Mouse (Mus musculus) liver, embryonic 16.5 days (tissue): ENCODE data around the gene Masp2. TPM values are rescaled to one million over a fixed set of nuclear protein-coding genes. Genes with fewer than 3 reads are reported as not detected.
A peak's percentile ranks its signal among the peaks of the same experiment; 100 is the strongest.

Experiments
- ATAC-seq: fragments of 200-750 bp; cut with Nextera tagmentation; 2 replicates; pipeline ENCODE4 v1.8.0; 2017; ENCODE audit warnings: low read depth, mild to moderate bottlenecking, moderate number of reproducible peaks, moderate library complexity
- H3K27ac ChIP-seq: fragments of 300-500 bp; sonication (generic); 2 replicates; pipeline ENCODE4 v1.5.1; 2014; ENCODE audit warnings: mild to moderate bottlenecking, low read length
- H3K27me3 ChIP-seq: fragments of 300-500 bp; sonication (generic); 2 replicates; pipeline ENCODE4 v1.6.1; 2014; ENCODE audit warnings: low read depth, low read length, mixed read lengths; ENCODE audit not compliant: control insufficient read depth, insufficient read depth
- H3K36me3 ChIP-seq: fragments of 300-500 bp; sonication (generic); 2 replicates; pipeline ENCODE4 v1.6.1; 2014; ENCODE audit warnings: mild to moderate bottlenecking; ENCODE audit not compliant: control insufficient read depth, insufficient read depth
- H3K4me1 ChIP-seq: fragments of 300-500 bp; sonication (generic); 2 replicates; pipeline ENCODE4 v1.6.1; 2014; ENCODE audit warnings: low read depth, low read length, mixed read lengths; ENCODE audit not compliant: control insufficient read depth
- H3K4me2 ChIP-seq: fragments of 300-500 bp; sonication (generic); 2 replicates; pipeline ENCODE4 v1.6.1; 2014; ENCODE audit warnings: low read depth, low read length, mixed read lengths
- H3K4me3 ChIP-seq: fragments of 300-500 bp; sonication (generic); 2 replicates; pipeline ENCODE4 v1.5.1; 2014; ENCODE audit warnings: low read depth, mild to moderate bottlenecking, low read length
- H3K9ac ChIP-seq: fragments of 300-500 bp; sonication (generic); 2 replicates; pipeline ENCODE4 v1.6.1; 2014; ENCODE audit warnings: low read depth, low read length
- H3K9me3 ChIP-seq: fragments of 300-500 bp; sonication (generic); replicated peaks from 2 replicates; pipeline ENCODE4 v1.6.1; 2016; ENCODE audit warnings: low read length; ENCODE audit not compliant: control insufficient read depth
- WGBS: fragments of 180-500 bp; shearing (Covaris S2); extraction: QIAGEN DNeasy Blood & Tissue Kit; methylation state at CpG from one replicate; pipeline ENCODE4 v1.1.7; 2014; ENCODE audit not compliant: insufficient replicate concordance; 5-methylcytosine and 5-hydroxymethylcytosine counted together
- polyA plus RNA-seq: library from polyadenylated mRNA; unstranded; fragments of >200 nt; fragmentation: Nextera tagmentation; extraction: Ambion mirVana; gene quantifications from 2 replicates; pipeline ENCODE4 v1.2.1, GENCODE M21; 2015

The Masp2 gene
- polyA plus RNA-seq, 1 experiment from 2014 or later, result 65.9 TPM

DNA sequence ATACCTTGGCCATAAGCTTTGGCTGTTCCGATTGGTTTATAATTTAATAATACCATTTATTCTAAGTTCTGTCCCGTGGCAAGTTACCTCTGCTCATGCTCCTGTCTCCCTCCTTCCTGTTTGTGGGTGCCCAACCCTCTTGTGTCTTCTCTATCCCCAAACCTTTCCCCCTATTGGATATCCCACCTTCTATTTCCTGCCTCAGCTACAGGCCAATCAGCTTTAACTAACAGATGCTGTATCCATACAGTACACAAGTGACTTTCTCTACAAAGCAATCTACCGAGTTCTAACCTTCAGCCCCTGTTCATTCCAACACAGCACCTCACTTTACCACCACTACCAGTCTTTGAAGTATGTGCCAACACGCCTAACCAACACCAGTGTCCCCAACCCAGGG is 21.3 kb downstream of the Masp2 start:
- Histone ChIP-seq H3K27me3 (no peaks in the 10 kb centered on the region), H3K9ac (no peak overlapping the region), H3K27ac (no peak overlapping the region), H3K4me1 (peaks cover 16% of the 10 kb centered on the region), H3K9me3 (no peaks in the 10 kb centered on the region), H3K4me2 (no peak overlapping the region), H3K4me3 (no peak overlapping the region), H3K36me3 (peaks cover 60% of the 10 kb centered on the region)
- WGBS, result 73% methylated on average over 4 of the region's 4 CpGs
- no peak for ATAC-seq

DNA sequence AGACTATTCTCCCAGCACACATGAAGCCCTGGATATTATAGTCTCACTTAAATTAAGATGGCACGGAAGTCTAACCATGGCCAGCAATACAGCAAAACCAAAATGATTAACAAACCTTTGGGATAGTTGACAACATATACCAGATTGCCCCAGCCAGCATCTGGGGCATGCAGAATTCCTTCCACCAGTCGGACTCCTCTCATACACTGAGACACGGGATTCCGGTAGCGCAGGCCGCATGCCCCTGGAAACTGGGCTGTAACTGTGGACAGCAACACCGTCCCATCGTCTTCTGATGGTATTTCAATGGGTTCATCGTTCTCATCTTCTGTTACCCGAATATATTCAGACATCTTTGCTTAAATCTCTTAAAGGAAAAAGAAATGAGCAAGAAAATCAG is 22.7 kb downstream of the Masp2 start:
- WGBS, result 80% methylated on average over 10 of the region's 10 CpGs
- no peak for ATAC-seq
- Histone ChIP-seq H3K27me3 (no peaks in the 10 kb centered on the region), H3K4me3 (peak overlapping the region; percentile 99), H3K9ac (peak overlapping the region; percentile 25; the same call in 1 of the 2 replicates), H3K4me2 (peak overlapping the region; percentile 77), H3K4me1 (peaks cover 16% of the 10 kb centered on the region), H3K9me3 (no peaks in the 10 kb centered on the region), H3K36me3 (peaks cover 46% of the 10 kb centered on the region), H3K27ac (no peak overlapping the region)

DNA sequence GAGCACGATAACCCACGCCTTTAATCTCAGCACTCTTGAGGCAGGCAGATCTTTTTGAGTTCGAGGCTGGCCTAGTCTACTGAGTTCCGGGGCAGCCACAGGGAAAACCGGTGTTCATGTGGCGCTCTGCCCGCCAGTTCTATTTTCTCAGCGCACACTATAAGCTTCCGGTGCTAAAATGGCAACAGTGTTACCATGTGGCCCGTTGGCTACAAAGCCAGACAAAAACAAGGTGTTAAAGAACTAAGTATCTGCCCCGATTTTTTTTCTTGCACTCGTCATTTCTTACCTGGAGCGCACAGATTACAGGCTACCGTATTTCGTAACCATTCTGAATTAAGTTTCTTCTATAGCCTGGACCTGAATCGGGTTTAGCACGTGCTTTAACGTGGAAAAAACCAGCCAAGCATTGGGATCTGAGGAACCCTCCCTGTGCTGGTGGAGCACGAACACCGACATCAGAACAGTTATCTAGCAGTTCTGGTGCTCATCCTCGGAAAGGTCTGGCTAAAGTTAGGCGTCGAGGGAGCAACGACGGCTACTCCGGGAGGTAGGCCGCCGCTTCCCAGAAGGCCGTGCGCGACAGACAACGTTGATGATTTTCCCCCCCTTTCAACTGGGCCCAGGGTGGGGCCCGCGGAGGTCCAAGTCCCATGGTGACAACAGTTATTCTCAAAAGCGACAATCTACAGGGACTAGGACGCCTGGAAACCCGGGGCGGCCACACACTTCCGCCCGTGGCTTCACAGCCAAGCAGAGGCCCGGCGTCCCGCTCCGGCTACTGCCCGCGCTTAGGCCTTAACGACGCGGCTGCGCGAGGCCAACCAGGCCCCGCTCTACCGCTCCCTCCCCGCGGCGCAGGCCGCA is 23.6 kb downstream of the Masp2 start:
- ATAC-seq, result peak; percentile 56
- Histone ChIP-seq H3K27me3 (no peaks in the 10 kb centered on the region), H3K27ac (peak overlapping the region; percentile 93), H3K4me1 (peaks cover 16% of the 10 kb centered on the region), H3K9me3 (no peaks in the 10 kb centered on the region), H3K4me2 (peak overlapping the region; percentile 77), H3K9ac (peak overlapping the region; percentile 98), H3K4me3 (peak overlapping the region; percentile 99), H3K36me3 (peaks cover 39% of the 10 kb centered on the region)
- under 1% methylated on average over 57 of the region's 57 CpGs for WGBS

DNA sequence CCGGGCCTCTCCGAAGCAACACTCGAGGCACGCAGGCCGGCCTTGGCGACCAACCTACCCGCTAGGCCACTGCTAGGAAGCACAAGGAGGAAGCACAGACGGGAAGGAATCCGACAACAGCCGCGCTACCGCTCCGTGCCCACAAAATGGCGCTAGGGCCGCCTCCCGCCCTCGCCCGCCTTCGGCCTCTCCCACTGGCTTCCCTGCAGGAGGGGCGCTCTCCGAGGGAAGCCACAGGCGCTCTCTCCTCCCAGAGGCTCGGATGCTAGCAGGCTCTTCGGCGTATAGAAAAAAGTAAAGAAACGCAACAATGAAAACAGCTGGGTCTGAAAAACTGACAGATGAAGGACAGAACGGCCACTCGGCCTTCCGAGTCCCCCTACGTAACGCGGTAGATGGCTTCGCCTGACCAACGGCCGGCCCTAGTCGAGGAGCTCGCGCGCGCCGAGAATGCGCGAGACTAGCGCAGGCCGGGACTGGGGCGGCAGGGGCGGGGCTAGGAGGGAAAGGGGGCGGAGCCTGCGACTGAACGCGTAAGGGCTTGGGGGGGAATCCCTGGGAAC is 24.4 kb downstream of the Masp2 start, which contains the start of gene Tardbp:
TSS of gene Tardbp (minus strand) at position 397 of the 563 bp plus-strand sequence.
- H3K4me1 ChIP-seq, result peaks cover 15% of the 10 kb centered on the region
- peaks cover 32% of the 10 kb centered on the region for H3K36me3 ChIP-seq
- peak within 1 kb of the TSS; percentile 99 for H3K4me3 ChIP-seq
- under 1% methylated on average over 51 of the region's 51 CpGs for WGBS
- H3K9ac ChIP-seq, result peak within 1 kb of the TSS; percentile 98
- H3K9me3 ChIP-seq, result no peaks in the 10 kb centered on the region
- peak within 1 kb of the TSS; percentile 77 for H3K4me2 ChIP-seq
- H3K27ac ChIP-seq, result peak within 1 kb of the TSS; percentile 93
- H3K27me3 ChIP-seq, result no peaks in the 10 kb centered on the region
- peak; percentile 96 for ATAC-seq

DNA sequence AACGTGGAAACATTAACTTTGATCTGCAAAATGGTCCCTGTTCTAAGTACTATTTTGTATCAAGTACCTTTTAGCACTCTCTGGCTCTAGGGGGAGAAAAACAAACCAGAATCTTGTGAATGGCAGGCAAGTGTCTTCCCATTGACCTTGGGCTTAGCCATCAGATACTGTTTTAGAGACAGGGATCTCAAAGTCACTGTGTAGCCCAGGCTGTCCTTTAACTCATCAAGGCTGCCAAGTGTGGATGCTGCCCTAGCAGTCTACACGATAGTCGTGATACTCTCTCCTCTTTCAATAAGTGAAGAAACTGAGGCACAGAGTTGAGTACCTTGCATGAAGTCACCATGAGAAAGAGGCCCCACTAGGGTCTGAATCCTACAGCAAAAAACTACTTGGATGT is 24.9 kb downstream of the Masp2 start:
- Histone ChIP-seq H3K9ac (no peak overlapping the region), H3K4me1 (peaks cover 13% of the 10 kb centered on the region), H3K4me2 (peak overlapping the region; percentile 77), H3K27me3 (no peaks in the 10 kb centered on the region), H3K4me3 (peak overlapping the region; percentile 99), H3K27ac (no peak overlapping the region), H3K9me3 (no peaks in the 10 kb centered on the region), H3K36me3 (peaks cover 26% of the 10 kb centered on the region)
- ATAC-seq, result no peak
- 55% methylated on average over 3 of the region's 3 CpGs for WGBS

DNA sequence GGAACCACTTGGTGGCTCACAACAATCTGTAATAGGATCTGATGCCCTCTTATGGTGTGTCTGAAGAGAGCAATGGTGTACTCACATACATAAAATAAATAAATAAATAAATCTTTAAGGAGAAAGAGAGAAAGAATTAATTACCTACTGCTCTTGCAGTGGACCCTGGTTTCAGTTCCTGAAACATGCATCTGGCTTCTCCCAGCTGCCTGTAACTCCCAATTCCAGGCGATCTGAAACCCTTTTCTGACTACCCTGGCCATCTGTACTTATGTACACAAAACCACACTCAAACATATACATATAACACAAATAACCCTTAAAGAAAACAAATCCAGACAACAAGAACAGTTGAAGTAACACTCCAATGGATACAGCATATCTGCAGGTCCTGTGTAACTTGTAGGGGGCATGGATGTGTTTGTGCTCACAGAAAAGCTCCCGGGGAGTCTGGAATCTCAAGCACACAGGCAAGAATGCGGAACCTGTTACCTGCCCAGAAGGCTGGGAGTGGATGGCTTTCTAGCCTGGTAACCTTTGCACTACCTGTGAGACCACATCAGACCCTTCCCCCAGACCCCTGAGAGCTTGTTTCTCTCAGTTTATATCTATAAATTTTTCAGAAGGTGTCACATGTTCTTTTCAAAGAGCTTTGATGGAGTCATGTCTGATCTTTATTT is 29.8 kb downstream of the Masp2 start:
- no peaks in the 10 kb centered on the region for H3K36me3 ChIP-seq
- H3K27ac ChIP-seq, result no peak overlapping the region
- no peak for ATAC-seq
- H3K9ac ChIP-seq, result no peak overlapping the region
- no peak overlapping the region for H3K4me2 ChIP-seq
- no peaks in the 10 kb centered on the region for H3K27me3 ChIP-seq
- no peak overlapping the region for H3K4me3 ChIP-seq
- no peaks in the 10 kb centered on the region for H3K9me3 ChIP-seq
- 71% methylated on average over 3 of the region's 3 CpGs for WGBS
- no peaks in the 10 kb centered on the region; the same call in 1 of the 2 replicates for H3K4me1 ChIP-seq

DNA sequence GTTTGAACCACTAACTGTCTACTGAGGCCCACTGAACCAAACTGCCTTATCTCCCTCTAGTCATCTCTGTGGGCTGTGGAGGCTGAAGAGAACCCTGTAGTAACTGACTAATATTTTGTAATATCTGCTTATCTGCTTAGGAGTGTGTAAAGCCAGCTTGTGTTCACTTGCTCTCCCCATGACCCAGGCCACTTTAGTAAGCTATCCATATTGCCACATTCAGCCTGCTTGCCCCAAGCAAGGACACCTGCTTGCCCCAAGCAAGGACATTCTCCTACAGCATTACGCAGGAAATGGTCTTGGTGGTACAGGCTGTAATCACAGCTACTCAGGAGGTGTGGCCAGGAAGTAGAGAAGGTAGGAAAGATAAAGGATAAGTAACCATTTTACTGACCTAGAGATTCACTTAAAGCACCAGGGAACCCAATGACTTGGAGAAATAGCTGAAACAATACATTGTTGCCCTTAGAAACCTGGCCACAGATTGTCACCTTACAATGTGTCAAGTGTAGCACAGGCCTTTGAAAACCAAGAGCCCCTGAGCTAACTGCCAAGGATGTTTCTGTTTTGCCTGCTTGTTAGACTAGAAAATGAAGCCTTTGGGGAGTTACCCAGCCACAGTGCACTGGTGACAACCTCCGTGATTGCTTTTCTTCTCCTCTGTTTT is 31.2 kb downstream of the Masp2 start:
- peak; percentile 51; the same call in 1 of the 2 replicates for ATAC-seq
- no peak overlapping the region for H3K9ac ChIP-seq

DNA sequence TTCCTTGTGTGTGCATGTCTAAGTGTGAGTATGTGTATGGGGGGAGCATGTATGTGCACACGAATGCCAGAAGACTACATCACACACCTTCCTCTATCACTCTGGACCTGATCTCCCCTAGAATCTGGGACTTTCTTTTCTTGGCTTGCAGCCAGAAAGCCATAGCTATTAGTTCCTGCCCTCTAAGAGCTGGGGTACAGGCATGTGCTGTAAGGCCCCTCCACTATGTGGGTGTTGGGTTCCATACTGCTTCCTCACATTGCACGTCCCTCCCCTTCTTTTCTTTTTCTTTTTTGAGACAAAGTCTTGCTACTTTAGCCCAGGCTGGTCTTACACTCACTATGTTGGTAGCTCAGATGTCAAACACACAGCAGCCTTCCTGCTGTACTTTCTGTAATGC is 33.0 kb downstream of the Masp2 start:
- Histone ChIP-seq H3K27me3 (no peaks in the 10 kb centered on the region), H3K4me2 (no peak overlapping the region), H3K27ac (no peak overlapping the region), H3K9ac (no peak overlapping the region), H3K4me3 (no peak overlapping the region), H3K9me3 (no peaks in the 10 kb centered on the region), H3K36me3 (no peaks in the 10 kb centered on the region), H3K4me1 (no peaks in the 10 kb centered on the region; the same call in 1 of the 2 replicates)
- ATAC-seq, result no peak
- 53% methylated on average over 2 of the region's 2 CpGs for WGBS

More for the DNA sequence above, 31.2 kb downstream of the Masp2 start:
- H3K4me1 ChIP-seq, result no peaks in the 10 kb centered on the region; the same call in 1 of the 2 replicates
- no peak overlapping the region for H3K4me3 ChIP-seq
- 33% methylated on average over 2 of the region's 2 CpGs for WGBS
- H3K9me3 ChIP-seq, result no peaks in the 10 kb centered on the region
- H3K36me3 ChIP-seq, result no peaks in the 10 kb centered on the region
- no peaks in the 10 kb centered on the region for H3K27me3 ChIP-seq
- no peak overlapping the region for H3K27ac ChIP-seq
- H3K4me2 ChIP-seq, result no peak overlapping the region
